Mouse (Mus musculus): ENCODE data around the gene Rpp30. TPM values are rescaled to one million over a fixed set of nuclear protein-coding genes. Genes with fewer than 3 reads are reported as not detected.

Gene Rpp30
- polyA plus RNA-seq, 1 experiment from 2014 or later, result 48.1 TPM

- no peak overlapping the region for H3K27ac ChIP-seq (ENCODE audit: low read length)
- no peaks in the 10 kb centered on the region for H3K4me1 ChIP-seq (ENCODE audit: control insufficient read depth, insufficient read depth, low read length)
- 86% methylated on average over 1 of the region's 1 CpGs for WGBS
- no peaks in the 10 kb centered on the region for H3K27me3 ChIP-seq (ENCODE audit: control insufficient read depth, insufficient read depth, low read length)
- H3K9me3 ChIP-seq (replicated peaks; ENCODE audit: control insufficient read depth, low read length), result no peaks in the 10 kb centered on the region
- H3K4me2 ChIP-seq (ENCODE audit: low read depth, low read length), result no peak overlapping the region
- peaks cover 10% of the 10 kb centered on the region for H3K36me3 ChIP-seq (ENCODE audit: control insufficient read depth, insufficient read depth)
- no peak overlapping the region for H3K4me3 ChIP-seq (ENCODE audit: low read length)
- ATAC-seq (replicated peaks; ENCODE audit: extremely low read depth, insufficient read depth, low FRiP score), result no peak
- H3K9ac ChIP-seq (ENCODE audit: low read length), result no peak overlapping the region
Measured at GRCm38 (mm10) chr19:36098265-36098664, 14.7 kb downstream of the Rpp30 start.

- Histone ChIP-seq H3K4me1 (ENCODE audit: control insufficient read depth, insufficient read depth, low read length) (no peaks in the 10 kb centered on the region), H3K27me3 (ENCODE audit: control insufficient read depth, insufficient read depth, low read length) (no peaks in the 10 kb centered on the region), H3K9ac (ENCODE audit: low read length) (no peak overlapping the region), H3K4me2 (ENCODE audit: low read depth, low read length) (no peak overlapping the region), H3K4me3 (ENCODE audit: low read length) (no peak overlapping the region), H3K27ac (ENCODE audit: low read length) (no peak overlapping the region), H3K9me3 (replicated peaks; ENCODE audit: control insufficient read depth, low read length) (no peaks in the 10 kb centered on the region), H3K36me3 (ENCODE audit: control insufficient read depth, insufficient read depth) (peaks cover 10% of the 10 kb centered on the region)
- 90% methylated on average over 7 of the region's 7 CpGs for WGBS
- ATAC-seq (replicated peaks; ENCODE audit: extremely low read depth, insufficient read depth, low FRiP score), result no peak
Measured at GRCm38 (mm10) chr19:36098916-36099315, 15.4 kb downstream of the Rpp30 start.

GRCm38 (mm10) chr19:36103909-36104308 is 20.4 kb downstream of the Rpp30 start:
- Histone ChIP-seq H3K36me3 (ENCODE audit: control insufficient read depth, insufficient read depth) (peaks cover 10% of the 10 kb centered on the region), H3K27me3 (ENCODE audit: control insufficient read depth, insufficient read depth, low read length) (no peaks in the 10 kb centered on the region), H3K9ac (ENCODE audit: low read length) (no peak overlapping the region), H3K4me1 (ENCODE audit: control insufficient read depth, insufficient read depth, low read length) (no peaks in the 10 kb centered on the region), H3K27ac (ENCODE audit: low read length) (no peak overlapping the region), H3K9me3 (replicated peaks; ENCODE audit: control insufficient read depth, low read length) (no peaks in the 10 kb centered on the region), H3K4me3 (ENCODE audit: low read length) (no peak overlapping the region), H3K4me2 (ENCODE audit: low read depth, low read length) (no peak overlapping the region)
- no peak for ATAC-seq (replicated peaks; ENCODE audit: extremely low read depth, insufficient read depth, low FRiP score)
- WGBS, result 84% methylated on average over 5 of the region's 5 CpGs

- H3K27ac ChIP-seq (ENCODE audit: low read length), result no peak overlapping the region
- no peaks in the 10 kb centered on the region for H3K27me3 ChIP-seq (ENCODE audit: control insufficient read depth, insufficient read depth, low read length)
- H3K4me1 ChIP-seq (ENCODE audit: control insufficient read depth, insufficient read depth, low read length), result no peaks in the 10 kb centered on the region; the same call in 1 of the 2 replicates
- H3K9me3 ChIP-seq (replicated peaks; ENCODE audit: control insufficient read depth, low read length), result no peaks in the 10 kb centered on the region
- no peak for ATAC-seq (replicated peaks; ENCODE audit: extremely low read depth, insufficient read depth, low FRiP score)
- H3K4me3 ChIP-seq (ENCODE audit: low read length), result no peak overlapping the region
- no peaks in the 10 kb centered on the region for H3K36me3 ChIP-seq (ENCODE audit: control insufficient read depth, insufficient read depth)
- no peak overlapping the region for H3K4me2 ChIP-seq (ENCODE audit: low read depth, low read length)
- whole genome bisulfite sequencing, result 81% methylated on average over 26 of the region's 26 CpGs
- no peak overlapping the region for H3K9ac ChIP-seq (ENCODE audit: low read length)
Measured at GRCm38 (mm10) chr19:36109318-36109944, 25.9 kb downstream of the Rpp30 start.

- no peaks in the 10 kb centered on the region for H3K27me3 ChIP-seq (ENCODE audit: control insufficient read depth, insufficient read depth, low read length)
- H3K9ac ChIP-seq (ENCODE audit: low read length), result no peak overlapping the region
- no peaks in the 10 kb centered on the region; the same call in 1 of the 2 replicates for H3K4me1 ChIP-seq (ENCODE audit: control insufficient read depth, insufficient read depth, low read length)
- no peaks in the 10 kb centered on the region for H3K9me3 ChIP-seq (replicated peaks; ENCODE audit: control insufficient read depth, low read length)
- 29% methylated on average over 7 of the region's 7 CpGs for WGBS
- H3K36me3 ChIP-seq (ENCODE audit: control insufficient read depth, insufficient read depth), result no peaks in the 10 kb centered on the region
- H3K27ac ChIP-seq (ENCODE audit: low read length), result peak overlapping the region; percentile 55
- no peak overlapping the region for H3K4me2 ChIP-seq (ENCODE audit: low read depth, low read length)
- peak; percentile 73 for ATAC-seq (replicated peaks; ENCODE audit: extremely low read depth, insufficient read depth, low FRiP score)
- H3K4me3 ChIP-seq (ENCODE audit: low read length), result no peak overlapping the region
Measured at GRCm38 (mm10) chr19:36110465-36110864, 26.9 kb downstream of the Rpp30 start.

- H3K4me2 ChIP-seq (ENCODE audit: low read depth, low read length), result no peak overlapping the region
- no peaks in the 10 kb centered on the region for H3K9me3 ChIP-seq (replicated peaks; ENCODE audit: control insufficient read depth, low read length)
- no peak overlapping the region for H3K9ac ChIP-seq (ENCODE audit: low read length)
- no peaks in the 10 kb centered on the region for H3K27me3 ChIP-seq (ENCODE audit: control insufficient read depth, insufficient read depth, low read length)
- no peak overlapping the region for H3K4me3 ChIP-seq (ENCODE audit: low read length)
- 19% methylated on average over 7 of the region's 7 CpGs for WGBS
- H3K27ac ChIP-seq (ENCODE audit: low read length), result peak overlapping the region; percentile 55
- ATAC-seq (replicated peaks; ENCODE audit: extremely low read depth, insufficient read depth, low FRiP score), result peak; percentile 47
- H3K4me1 ChIP-seq (ENCODE audit: control insufficient read depth, insufficient read depth, low read length), result no peaks in the 10 kb centered on the region; the same call in 1 of the 2 replicates
- H3K36me3 ChIP-seq (ENCODE audit: control insufficient read depth, insufficient read depth), result no peaks in the 10 kb centered on the region
Measured at GRCm38 (mm10) chr19:36111054-36111895, 27.8 kb downstream of the Rpp30 start.

GRCm38 (mm10) chr19:36112007-36112406 is 28.5 kb downstream of the Rpp30 start:
- 52% methylated on average over 17 of the region's 17 CpGs for WGBS
- Histone ChIP-seq H3K9ac (ENCODE audit: low read length) (no peak overlapping the region), H3K4me3 (ENCODE audit: low read length) (no peak overlapping the region), H3K27ac (ENCODE audit: low read length) (peak overlapping the region; percentile 61), H3K4me1 (ENCODE audit: control insufficient read depth, insufficient read depth, low read length) (peaks cover 2% of the 10 kb centered on the region; the same call in 1 of the 2 replicates), H3K27me3 (ENCODE audit: control insufficient read depth, insufficient read depth, low read length) (no peaks in the 10 kb centered on the region), H3K36me3 (ENCODE audit: control insufficient read depth, insufficient read depth) (no peaks in the 10 kb centered on the region), H3K4me2 (ENCODE audit: low read depth, low read length) (no peak overlapping the region), H3K9me3 (replicated peaks; ENCODE audit: control insufficient read depth, low read length) (no peaks in the 10 kb centered on the region)
- no peak for ATAC-seq (replicated peaks; ENCODE audit: extremely low read depth, insufficient read depth, low FRiP score)

GRCm38 (mm10) chr19:36116185-36116584 is 32.7 kb downstream of the Rpp30 start:
- Histone ChIP-seq H3K36me3 (ENCODE audit: control insufficient read depth, insufficient read depth) (no peaks in the 10 kb centered on the region), H3K9ac (ENCODE audit: low read length) (peak overlapping the region; percentile 81), H3K4me1 (ENCODE audit: control insufficient read depth, insufficient read depth, low read length) (peaks cover 9% of the 10 kb centered on the region), H3K4me3 (ENCODE audit: low read length) (peak overlapping the region; percentile 58), H3K4me2 (ENCODE audit: low read depth, low read length) (peak overlapping the region; percentile 68), H3K27me3 (ENCODE audit: control insufficient read depth, insufficient read depth, low read length) (no peaks in the 10 kb centered on the region), H3K9me3 (replicated peaks; ENCODE audit: control insufficient read depth, low read length) (no peaks in the 10 kb centered on the region), H3K27ac (ENCODE audit: low read length) (peak overlapping the region; percentile 93)
- ATAC-seq (replicated peaks; ENCODE audit: extremely low read depth, insufficient read depth, low FRiP score), result no peak
- 24% methylated on average over 4 of the region's 4 CpGs for WGBS

GRCm38 (mm10) chr19:36119219-36119618 is 35.7 kb downstream of the Rpp30 start:
- H3K36me3 ChIP-seq (ENCODE audit: control insufficient read depth, insufficient read depth), result peaks cover 6% of the 10 kb centered on the region
- no peak for ATAC-seq (replicated peaks; ENCODE audit: extremely low read depth, insufficient read depth, low FRiP score)
- peaks cover 9% of the 10 kb centered on the region for H3K4me1 ChIP-seq (ENCODE audit: control insufficient read depth, insufficient read depth, low read length)
- peak overlapping the region; percentile 81 for H3K9ac ChIP-seq (ENCODE audit: low read length)
- H3K27ac ChIP-seq (ENCODE audit: low read length), result peak overlapping the region; percentile 95
- WGBS, result 47% methylated on average over 8 of the region's 8 CpGs
- H3K4me2 ChIP-seq (ENCODE audit: low read depth, low read length), result peak overlapping the region; percentile 63
- peak overlapping the region; percentile 57 for H3K4me3 ChIP-seq (ENCODE audit: low read length)
- no peaks in the 10 kb centered on the region for H3K27me3 ChIP-seq (ENCODE audit: control insufficient read depth, insufficient read depth, low read length)
- peaks cover 17% of the 10 kb centered on the region for H3K9me3 ChIP-seq (replicated peaks; ENCODE audit: control insufficient read depth, low read length)

Data from heart, embryonic 16.5 days (tissue).